Mouse (Mus musculus): ENCODE measurements at regions not wholly inside any gene's neighbourhood (a gene's known extent, or its start where the extent isn't known, plus 50 kb on each side); places are given as distances from the start of the nearest gene placed in this dataset.
"Not testable (repeated sequence)": the region's sequence is repeated elsewhere in the genome, so short reads cannot be mapped to it uniquely, and the experiment has no call there.

GRCm38 (mm10) chr16:12807351-12807871, 302.1 kb upstream of the Ercc4 start:
- no peak for DNase-seq

GRCm38 (mm10) chr16:12811088-12811487, 298.4 kb upstream of the Ercc4 start:
- peak; percentile 13 for DNase-seq

- no peak for DNase-seq
Observed at GRCm38 (mm10) chr16:12824646-12825045, 284.8 kb upstream of the Ercc4 start.

GRCm38 (mm10) chr16:12826222-12826621, 283.3 kb upstream of the Ercc4 start:
- DNase-seq = no peak

- DNase-seq = not testable (repeated sequence)
Observed at GRCm38 (mm10) chr16:12831308-12831707, 278.2 kb upstream of the Ercc4 start.

- no peak for DNase-seq
Observed at GRCm38 (mm10) chr16:12856356-12856755, 253.1 kb upstream of the Ercc4 start.

GRCm38 (mm10) chr16:12859714-12860355, 249.6 kb upstream of the Ercc4 start:
- DNase-seq = no peak

- DNase-seq = peak; percentile 33
Observed at GRCm38 (mm10) chr16:12862561-12862960, 246.9 kb upstream of the Ercc4 start.

GRCm38 (mm10) chr16:12878326-12878725, 231.2 kb upstream of the Ercc4 start:
- DNase-seq = not testable (repeated sequence)

- peak; percentile 62 for DNase-seq
Observed at GRCm38 (mm10) chr16:12880011-12880410, 229.5 kb upstream of the Ercc4 start.

- DNase-seq = no peak
Observed at GRCm38 (mm10) chr16:12880481-12880880, 229.0 kb upstream of the Ercc4 start.

GRCm38 (mm10) chr16:12882690-12883089, 226.8 kb upstream of the Ercc4 start:
- DNase-seq = no peak

- no peak for DNase-seq
Observed at GRCm38 (mm10) chr16:12884556-12884955, 224.9 kb upstream of the Ercc4 start.

GRCm38 (mm10) chr16:12886127-12886526, 223.4 kb upstream of the Ercc4 start:
- DNase-seq = peak; percentile 64

- no peak for DNase-seq
Observed at GRCm38 (mm10) chr16:12887381-12887780, 222.1 kb upstream of the Ercc4 start.

GRCm38 (mm10) chr16:12890094-12890493, 219.4 kb upstream of the Ercc4 start:
- DNase-seq = no peak

- no peak for DNase-seq
Observed at GRCm38 (mm10) chr16:12890545-12890944, 218.9 kb upstream of the Ercc4 start.

GRCm38 (mm10) chr16:12892658-12893305, 216.7 kb upstream of the Ercc4 start:
- no peak for DNase-seq

- DNase-seq = no peak
Observed at GRCm38 (mm10) chr16:12897267-12897666, 212.2 kb upstream of the Ercc4 start.

GRCm38 (mm10) chr16:12900670-12901069, 208.8 kb upstream of the Ercc4 start:
- DNase-seq = no peak

GRCm38 (mm10) chr16:12901096-12901995, 208.1 kb upstream of the Ercc4 start:
- no peak for DNase-seq

GRCm38 (mm10) chr16:12901996-12902319, 207.5 kb upstream of the Ercc4 start:
- no peak for DNase-seq

- no peak for DNase-seq
Observed at GRCm38 (mm10) chr16:12903161-12903560, 206.3 kb upstream of the Ercc4 start.

- no peak for DNase-seq
Observed at GRCm38 (mm10) chr16:12904937-12905336, 204.5 kb upstream of the Ercc4 start.

Measured in lung, postnatal 10 days (tissue).